Mouse (Mus musculus): ENCODE results near the gene Olfr1377. TPM values are rescaled to one million over a fixed set of nuclear protein-coding genes. Genes with fewer than 3 reads are reported as not detected.
"Not testable (repeated sequence)": the region's sequence is repeated elsewhere in the genome, so short reads cannot be mapped to it uniquely, and the experiment has no call there.

Gene Olfr1377
- not detected for total RNA-seq (2021)

DNA sequence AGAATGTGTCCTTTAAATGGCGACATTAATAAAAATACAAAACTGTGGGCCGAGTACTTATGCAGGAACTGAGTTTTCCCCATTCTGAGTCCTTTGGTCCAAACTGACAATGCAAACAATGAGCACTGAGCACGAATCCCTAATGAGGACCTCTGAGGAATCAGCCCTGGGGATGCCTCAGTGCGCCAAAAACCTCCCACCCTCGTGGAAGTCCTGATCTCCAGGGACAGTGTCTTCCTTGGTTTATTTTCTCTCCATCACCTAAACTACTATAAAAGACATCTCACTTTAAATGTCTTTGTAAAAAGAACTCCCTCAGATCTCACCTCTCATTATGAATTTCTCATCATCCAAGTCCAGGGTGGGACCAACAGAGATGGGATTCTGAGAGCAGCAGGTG is at the start of gene Olfr1377:
Gene Olfr1377, plus strand, starts transcription at position 301 of the 400 bp plus-strand sequence.
- intact Hi-C loops (cut with DNase I), result no loop called here
- no peak for DNase-seq (ENCODE audit: extremely low spot score in 1 of 2, low spot score in 2 of 2)

DNA sequence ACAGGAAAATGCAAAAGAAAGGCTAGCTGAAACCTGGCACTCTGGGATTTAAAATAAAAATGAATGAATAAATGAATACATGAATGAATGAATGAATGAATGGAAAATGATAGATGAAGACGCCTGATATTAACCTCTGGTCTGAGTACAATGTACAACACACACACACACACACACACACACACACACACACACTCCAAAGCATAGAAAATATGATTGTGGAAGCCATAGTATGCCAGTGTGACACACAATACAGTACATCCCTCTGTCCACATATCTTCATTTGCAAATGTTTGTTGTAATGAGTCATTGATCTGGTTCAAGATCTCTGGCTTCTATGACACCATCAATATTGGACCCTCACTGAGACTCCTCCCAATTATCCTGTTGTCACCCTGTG is 49.7 kb upstream of the Olfr1377 start:
- intact Hi-C loops (cut with DNase I), result no loop called here
- DNase-seq (ENCODE audit: extremely low spot score in 1 of 2, low spot score in 2 of 2), result no peak

DNA sequence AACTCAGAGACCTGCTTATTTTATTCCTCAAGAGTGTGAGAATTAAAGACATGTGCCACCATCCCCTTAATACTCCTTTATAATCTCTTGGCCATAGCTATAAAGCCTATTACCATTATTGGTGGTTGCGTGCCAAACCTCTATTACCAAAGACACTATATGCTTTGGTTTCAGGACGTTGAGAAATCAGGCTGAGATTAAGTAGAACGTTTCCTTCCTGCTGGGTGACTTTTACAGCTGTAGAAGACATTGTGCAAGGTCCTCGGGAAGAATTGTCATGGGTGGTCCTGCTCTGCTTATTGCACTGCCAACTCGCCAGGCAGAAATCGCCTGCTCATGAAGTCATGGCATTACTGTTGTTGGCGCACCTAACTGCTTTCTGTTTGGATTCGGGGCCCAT is 43.3 kb upstream of the Olfr1377 start:
- intact Hi-C loops (cut with DNase I), result no loop called here
- DNase-seq (ENCODE audit: extremely low spot score in 1 of 2, low spot score in 2 of 2), result no peak

DNA sequence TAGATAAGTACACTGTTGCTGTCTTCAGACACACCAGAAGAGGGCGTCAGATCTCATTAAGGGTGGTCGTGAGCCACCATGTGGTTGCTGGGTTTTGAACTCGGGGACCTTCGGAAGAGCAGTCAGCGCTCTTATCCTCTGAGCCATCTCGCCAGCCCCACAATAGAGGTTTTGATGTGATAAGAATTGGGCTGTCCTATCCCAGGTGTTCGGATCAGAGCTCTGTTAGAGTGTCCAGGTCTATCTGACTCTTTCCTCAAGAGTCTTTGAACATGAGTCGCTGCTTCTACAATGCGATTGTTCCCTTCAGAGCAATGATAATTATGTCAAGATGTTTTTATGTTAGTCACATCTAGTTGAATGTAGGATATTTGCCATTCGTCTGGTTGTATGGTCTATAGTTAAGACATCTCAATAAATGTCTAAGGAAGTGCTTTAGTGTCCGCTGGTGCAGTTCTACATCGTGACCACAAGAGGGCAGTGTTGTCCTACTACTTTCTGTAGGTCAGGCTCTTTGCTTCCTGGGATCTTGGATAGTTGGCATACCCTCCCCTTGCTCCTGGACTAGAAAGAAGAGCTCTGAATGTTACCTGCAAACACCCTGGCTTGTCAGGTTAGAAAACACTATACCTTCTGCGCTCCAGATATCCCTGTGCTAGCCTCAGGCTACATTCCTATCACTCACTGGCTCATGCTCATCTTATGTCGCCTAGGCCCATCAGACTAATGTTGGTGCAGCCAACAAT is 42.0 kb upstream of the Olfr1377 start:
- intact Hi-C loops (cut with DNase I), result loop anchor here (2.0 to 10.0 kb wide), 4 partner anchors 93 to 595 kb away; partner anchors contain the start of gene Zfp354a
- no peak for DNase-seq (ENCODE audit: extremely low spot score in 1 of 2, low spot score in 2 of 2)

DNA sequence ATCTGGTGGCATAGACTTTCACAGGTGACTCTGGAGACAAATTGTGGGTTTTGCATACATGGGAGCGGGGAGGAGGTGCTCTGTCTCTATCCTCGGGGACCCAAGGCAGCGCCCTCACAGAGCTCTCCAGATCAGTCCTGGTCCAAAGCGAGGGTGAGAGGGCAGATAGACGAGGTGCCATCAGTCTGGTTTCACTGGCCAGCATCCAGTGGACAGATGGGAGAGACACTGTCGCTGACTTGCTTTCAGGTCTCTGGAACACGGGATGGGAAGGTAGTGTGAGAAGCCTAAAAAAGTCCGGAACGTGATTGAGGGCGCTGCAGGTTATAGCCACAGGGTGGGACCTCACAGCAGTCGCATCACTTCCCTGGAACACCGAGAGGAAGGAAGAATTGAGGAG is 39.4 kb upstream of the Olfr1377 start:
- intact Hi-C loops (cut with DNase I), result loop anchor here (5.0 to 10.0 kb wide), 3 partner anchors 90 to 592 kb away; no protein-coding TSS in a partner anchor

DNA sequence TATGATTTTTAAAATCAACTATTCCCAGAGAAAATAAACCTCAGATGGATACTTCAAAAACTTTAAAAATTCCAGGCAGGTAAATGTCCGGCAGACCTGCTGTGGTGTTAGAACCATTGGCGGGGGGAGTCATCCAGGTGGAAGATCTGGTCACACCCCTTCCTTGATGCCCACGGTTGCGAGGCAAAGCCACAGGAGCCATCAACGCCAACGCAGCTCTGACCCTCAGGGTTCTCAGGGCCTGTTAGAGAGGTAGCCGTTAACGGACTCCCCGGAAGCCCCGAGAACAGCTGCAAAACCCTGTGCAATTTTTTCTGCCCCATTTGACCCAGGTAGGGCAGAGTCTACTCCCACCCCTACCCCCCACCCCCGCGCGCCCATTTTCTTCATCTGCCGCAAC is 38.3 kb upstream of the Olfr1377 start, which contains the start of gene 4933414I15Rik:
Gene 4933414I15Rik, minus strand, starts transcription at position 260 of the 400 bp plus-strand sequence.
- intact Hi-C loops (cut with DNase I), result loop anchor here (5.0 to 10.0 kb wide), 3 partner anchors 89 to 591 kb away; no protein-coding TSS in a partner anchor
- DNase-seq (ENCODE audit: extremely low spot score in 1 of 2, low spot score in 2 of 2), result no peak

More for the DNA sequence above, 39.4 kb upstream of the Olfr1377 start:
- no peak for DNase-seq (ENCODE audit: extremely low spot score in 1 of 2, low spot score in 2 of 2)

DNA sequence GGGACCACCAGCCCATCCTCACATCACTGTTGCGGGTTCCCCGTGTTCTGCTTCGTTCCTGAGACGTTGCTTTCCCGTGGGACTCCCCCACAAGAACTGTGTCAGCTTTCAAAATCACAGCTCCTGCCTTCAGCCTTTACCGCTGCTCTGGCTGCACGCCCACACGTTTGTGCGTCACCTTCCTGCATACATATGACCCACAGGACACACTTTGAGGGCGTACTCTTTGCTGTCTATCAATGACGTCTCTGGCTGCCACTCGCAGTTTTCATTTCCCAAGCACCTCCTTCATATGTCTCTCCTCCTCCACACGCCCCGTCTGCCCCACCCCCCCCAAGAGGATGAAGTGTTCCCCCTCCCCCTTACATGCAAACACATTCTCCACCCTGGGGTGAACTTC is 29.5 kb upstream of the Olfr1377 start:
- DNase-seq (ENCODE audit: extremely low spot score in 1 of 2, low spot score in 2 of 2), result peak in 1 of 2 experiments; percentile 51
- intact Hi-C loops (cut with DNase I), result no loop called here

DNA sequence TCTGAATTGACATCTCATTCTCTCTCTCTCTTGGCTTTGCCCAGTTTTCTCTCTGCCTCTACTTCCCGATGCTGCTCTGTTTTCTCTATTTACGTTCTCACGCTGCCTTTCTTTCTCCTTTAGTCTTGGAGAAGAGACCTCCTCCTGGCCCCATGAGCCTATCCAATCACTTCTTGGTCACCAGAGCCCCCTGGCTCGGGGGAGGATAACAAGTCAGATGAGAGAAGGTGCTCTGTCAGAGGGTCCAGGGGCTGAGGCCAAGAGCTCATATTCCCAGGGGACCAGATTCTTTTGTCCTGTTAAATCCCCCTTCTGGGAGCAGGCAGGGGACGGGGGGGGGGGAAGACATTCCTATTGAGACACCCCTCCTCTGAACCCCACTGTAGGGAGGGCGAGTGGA is 28.1 kb upstream of the Olfr1377 start, which contains the start of gene Prop1:
Gene Prop1, minus strand, starts transcription at position 101 of the 400 bp plus-strand sequence.
- no peak for DNase-seq (ENCODE audit: extremely low spot score in 1 of 2, low spot score in 2 of 2)
- intact Hi-C loops (cut with DNase I), result no loop called here

DNA sequence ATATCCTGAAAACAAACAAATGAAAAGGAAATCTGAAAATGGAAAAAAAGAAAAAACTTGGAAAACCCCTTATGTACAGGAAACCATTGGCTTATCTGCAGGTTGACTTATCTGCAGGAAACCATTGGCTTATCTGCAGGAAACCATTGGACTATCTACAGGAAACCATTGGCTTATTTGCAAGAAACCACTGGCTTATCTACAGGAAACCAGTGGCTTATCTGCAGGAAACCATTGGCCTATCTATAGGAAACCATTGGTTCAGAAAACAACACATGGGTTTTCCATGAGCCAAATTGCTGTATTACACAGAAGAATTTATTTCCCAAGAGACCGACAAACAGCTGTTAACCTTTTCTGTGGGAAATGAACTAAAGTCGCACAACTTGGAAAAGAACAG is 16.9 kb upstream of the Olfr1377 start:
- intact Hi-C loops (cut with DNase I), result no loop called here
- no peak for DNase-seq (ENCODE audit: extremely low spot score in 1 of 2, low spot score in 2 of 2)

DNA sequence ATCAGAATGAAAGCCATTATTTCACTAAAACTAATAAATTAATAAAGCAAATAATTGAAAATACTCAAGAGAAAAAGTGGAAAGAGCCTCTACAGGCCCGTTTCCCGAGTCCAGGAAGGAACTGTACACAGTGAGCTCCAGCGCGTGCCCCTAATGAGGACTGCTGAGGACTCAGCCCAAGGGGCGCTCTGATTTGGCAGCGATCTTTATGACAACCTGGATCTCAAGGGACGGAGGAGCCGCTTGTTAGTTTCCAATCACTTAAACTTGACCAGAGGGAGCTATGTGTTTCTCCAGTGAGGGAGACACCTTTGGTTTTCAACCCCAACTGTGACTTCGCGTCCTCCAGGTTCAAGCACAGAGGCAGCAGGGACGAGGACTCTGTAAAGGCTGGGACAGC is 15.5 kb upstream of the Olfr1377 start, which contains the start of gene Olfr1378:
Gene Olfr1378, plus strand, starts transcription at position 301 of the 400 bp plus-strand sequence.
- intact Hi-C loops (cut with DNase I), result no loop called here
- no peak for DNase-seq (ENCODE audit: extremely low spot score in 1 of 2, low spot score in 2 of 2)

DNA sequence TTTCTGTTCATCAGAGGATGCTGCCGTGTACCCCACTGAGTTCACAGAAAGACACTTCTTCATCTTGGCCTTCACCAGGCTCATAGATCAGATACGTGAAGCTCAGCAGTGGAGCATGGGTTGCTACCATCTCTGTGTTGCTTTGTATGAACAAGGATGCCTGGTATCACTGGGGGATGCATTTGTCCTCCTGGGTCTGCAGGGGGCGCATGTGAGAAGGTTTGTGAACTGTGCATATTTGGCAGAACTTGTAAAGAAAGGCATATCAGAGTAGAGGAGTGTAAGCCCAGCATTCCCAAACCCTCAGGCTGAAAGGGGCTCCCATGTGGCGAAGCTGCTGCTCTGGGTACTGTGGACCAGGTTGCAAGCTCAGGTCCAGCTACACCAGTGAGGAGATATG is 4.6 kb upstream of the Olfr1377 start:
- intact Hi-C loops (cut with DNase I), result no loop called here
- no peak for DNase-seq (ENCODE audit: extremely low spot score in 1 of 2, low spot score in 2 of 2)

DNA sequence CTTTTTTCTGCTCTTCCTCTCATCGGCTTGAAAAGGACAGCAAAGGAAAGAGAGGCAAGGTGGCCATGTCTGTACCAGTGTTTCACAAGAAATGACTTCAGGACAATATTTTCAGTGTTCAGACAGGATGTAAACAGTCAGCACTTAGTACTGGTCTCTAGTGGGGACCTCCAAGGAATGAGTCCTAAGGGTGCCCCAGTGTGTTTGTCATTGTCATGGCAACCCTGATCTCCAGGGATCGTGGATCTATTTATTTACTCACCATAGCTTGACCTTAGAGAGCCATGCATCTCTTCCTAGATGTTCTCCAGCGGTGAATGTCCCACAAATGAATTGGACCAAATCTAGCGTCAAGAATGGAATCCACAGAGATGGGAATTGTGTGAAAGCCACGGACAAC is 21.5 kb downstream of the Olfr1377 start, which contains the start of gene Olfr51:
Gene Olfr51, plus strand, starts transcription at position 301 of the 400 bp plus-strand sequence.
- DNase-seq (ENCODE audit: extremely low spot score in 1 of 2, low spot score in 2 of 2), result no peak
- intact Hi-C loops (cut with DNase I), result no loop called here

DNA sequence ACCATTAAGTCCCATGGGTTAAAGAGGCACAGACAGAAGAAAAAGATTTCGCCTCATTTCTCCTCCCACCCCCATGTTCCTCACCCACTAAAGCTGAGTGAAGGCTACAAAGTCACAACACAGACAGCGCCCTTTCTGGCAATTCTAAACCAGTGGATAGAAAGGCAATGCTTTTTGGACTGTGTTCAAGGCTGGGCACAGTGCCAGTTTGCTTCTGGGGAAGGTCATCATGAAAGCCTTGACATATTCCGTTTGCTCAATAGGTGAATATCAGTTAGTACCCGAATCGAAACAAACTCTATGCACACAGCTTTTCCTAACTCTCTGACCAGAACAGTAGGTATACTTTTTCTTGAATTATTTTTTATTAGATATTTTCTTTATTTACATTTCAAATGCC is 30.1 kb downstream of the Olfr1377 start:
- intact Hi-C loops (cut with DNase I), result no loop called here
- DNase-seq (ENCODE audit: extremely low spot score in 1 of 2, low spot score in 2 of 2), result peak in 1 of 2 experiments; percentile 26

DNA sequence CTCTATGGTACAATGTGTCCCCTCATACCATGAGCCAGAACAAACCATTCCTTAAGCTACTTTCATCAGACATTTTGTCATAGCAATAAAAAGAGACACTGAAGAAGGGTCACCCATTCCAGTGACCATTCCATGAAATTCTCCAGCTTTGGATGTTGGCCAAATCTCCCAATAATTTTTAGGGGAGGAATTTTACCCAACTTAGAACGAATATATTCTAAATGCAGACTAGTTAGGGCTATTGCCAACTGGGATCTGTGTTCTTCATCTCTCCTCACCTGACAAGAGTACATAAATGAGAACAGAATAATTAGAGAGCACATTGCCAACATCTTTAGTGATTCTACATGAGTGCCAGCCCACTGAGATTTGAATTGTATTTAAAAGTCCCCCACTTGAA is 32.2 kb downstream of the Olfr1377 start, which contains the start of gene Olfr54:
Gene Olfr54, plus strand, starts transcription at position 301 of the 400 bp plus-strand sequence.
- DNase-seq (ENCODE audit: extremely low spot score in 1 of 2, low spot score in 2 of 2), result no peak
- intact Hi-C loops (cut with DNase I), result no loop called here

DNA sequence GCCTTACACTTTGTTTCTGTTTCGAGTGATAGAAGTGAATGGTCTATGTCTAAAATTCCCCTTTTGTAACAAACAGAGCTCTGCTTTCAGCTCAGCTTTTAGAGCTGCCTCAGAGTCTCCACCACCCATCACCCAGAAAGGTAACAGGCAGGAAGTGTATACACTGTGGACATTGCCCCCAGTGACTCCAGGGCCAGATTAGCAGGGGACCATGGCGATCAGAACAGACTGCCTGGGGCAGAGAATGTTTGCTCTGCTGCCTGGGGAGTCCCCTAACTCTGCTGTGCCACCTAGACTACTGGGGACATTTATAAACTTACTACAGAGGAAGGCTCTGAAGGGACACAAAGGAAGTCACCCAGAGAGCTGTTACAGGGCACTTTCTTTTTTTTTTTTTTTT is 34.6 kb downstream of the Olfr1377 start:
- DNase-seq (ENCODE audit: extremely low spot score in 1 of 2, low spot score in 2 of 2), result no peak
- intact Hi-C loops (cut with DNase I), result no loop called here

DNA sequence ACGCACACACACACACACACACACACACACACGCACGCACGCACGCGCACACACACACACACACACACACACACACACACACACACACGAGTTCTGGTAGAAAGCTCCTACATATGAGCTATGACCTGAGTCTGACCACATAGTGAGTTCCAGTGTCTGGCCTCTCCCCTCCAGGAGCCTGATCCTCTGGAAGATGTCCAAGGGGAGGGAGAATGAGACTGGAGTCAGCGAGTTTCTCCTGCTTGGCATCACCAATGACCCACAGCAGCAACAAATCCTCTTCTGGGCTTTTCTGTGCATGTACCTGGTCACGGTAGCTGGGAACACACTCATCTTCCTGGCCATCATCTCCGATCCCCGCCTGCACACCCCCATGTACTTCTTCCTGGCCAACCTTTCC is 45.0 kb downstream of the Olfr1377 start:
- DNase-seq (ENCODE audit: extremely low spot score in 1 of 2, low spot score in 2 of 2); intact Hi-C loops (cut with DNase I): not testable (repeated sequence)

DNA sequence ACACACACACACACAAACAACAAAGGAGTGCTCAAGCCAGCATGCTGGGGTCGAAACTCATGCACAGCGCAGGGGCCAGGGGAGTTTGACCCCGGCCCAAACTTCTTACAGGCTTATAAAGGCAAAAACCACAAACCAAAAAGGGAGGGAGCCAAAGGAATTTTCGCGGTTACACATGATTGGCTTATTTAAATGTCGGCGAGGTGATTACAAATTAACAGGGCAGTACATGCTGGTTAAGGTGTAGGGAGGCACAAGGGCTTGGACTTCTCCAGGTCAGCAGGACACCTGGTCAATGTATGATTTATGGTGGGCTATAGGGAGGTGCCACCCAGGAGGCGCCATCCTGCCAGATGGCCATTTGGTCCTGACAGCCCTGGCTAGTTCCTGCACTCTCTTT is 47.6 kb downstream of the Olfr1377 start:
- DNase-seq (ENCODE audit: extremely low spot score in 1 of 2, low spot score in 2 of 2); intact Hi-C loops (cut with DNase I): not testable (repeated sequence)

DNA sequence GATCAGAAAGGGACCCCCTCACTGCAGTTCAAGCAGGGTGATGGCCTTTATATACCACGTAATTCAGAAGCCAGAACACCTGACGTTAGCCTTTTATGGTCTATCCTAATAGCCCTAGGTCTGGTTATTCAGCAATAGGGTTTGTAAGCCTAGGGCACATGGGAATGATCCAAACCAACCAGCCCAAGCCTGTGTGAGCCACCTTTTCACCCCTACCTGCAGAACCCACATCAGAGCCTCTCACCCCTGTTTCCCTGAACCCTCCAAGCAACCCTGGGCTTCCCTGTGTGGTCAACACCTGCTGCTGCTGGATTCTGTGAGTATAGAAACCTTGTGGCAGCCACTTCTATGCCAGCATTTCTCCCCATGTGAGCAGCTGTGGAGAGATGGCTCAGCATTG is 48.5 kb downstream of the Olfr1377 start:
- DNase-seq (ENCODE audit: extremely low spot score in 1 of 2, low spot score in 2 of 2), result no peak
- intact Hi-C loops (cut with DNase I), result loop anchor here (5.0 kb wide), 1 partner anchor 88 kb away; the partner anchor contains the start of gene 4933414I15Rik

DNA sequence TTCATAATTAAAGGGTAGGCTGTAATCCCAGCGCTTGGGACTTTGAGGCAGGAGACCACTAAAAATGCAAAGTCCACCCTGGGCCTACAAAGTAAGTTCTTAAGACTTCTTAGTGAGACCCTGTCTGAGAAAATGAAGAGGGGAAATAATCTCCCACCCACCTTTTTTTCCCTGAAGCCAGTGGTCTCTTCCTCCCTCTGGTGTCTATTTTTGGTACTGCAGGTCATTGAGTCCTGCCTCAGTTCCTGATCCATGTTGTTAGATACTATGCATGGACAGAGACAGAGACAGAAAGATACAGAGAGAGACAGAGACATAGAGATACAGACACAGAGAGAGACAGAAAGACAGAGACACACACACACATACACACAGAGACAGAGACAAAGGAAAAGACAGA is 51.1 kb downstream of the Olfr1377 start:
- intact Hi-C loops (cut with DNase I), result loop anchor here (5.0 kb wide), 1 partner anchor 91 kb away; the partner anchor contains the start of gene 4933414I15Rik
- peak in 1 of 2 experiments; percentile 13 for DNase-seq (ENCODE audit: extremely low spot score in 1 of 2, low spot score in 2 of 2)

DNA sequence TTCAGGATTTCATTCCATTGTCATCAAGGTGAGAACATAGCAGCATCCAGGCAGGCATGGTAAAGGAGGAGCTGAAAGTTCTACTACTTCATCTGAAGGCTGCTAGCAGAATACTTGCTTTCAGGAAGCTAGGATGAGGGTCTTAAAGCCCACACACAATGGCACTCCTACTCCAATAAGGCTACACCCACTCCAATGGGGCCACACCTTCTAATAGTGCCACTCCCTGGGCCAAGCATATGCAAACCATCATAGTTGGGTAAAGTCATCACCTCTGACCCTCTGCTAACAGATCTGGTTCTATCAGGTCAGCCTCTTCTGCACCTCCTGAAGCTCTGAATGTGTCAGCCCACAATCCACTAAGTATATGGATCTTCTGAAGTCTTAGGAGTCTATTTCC is 52.4 kb downstream of the Olfr1377 start:
- intact Hi-C loops (cut with DNase I), result loop anchor here (5.0 kb wide), 1 partner anchor 92 kb away; the partner anchor contains the start of gene 4933414I15Rik
- not testable (repeated sequence) for DNase-seq (ENCODE audit: extremely low spot score in 1 of 2, low spot score in 2 of 2)
